Mouse (Mus musculus): ENCODE data around the gene Rph3al. TPM values are rescaled to one million over a fixed set of nuclear protein-coding genes. Genes with fewer than 3 reads are reported as not detected.
A peak's percentile ranks its signal among the peaks of the same experiment; 100 is the strongest.

Rph3al gene
- total RNA-seq, 2 experiments from 2014 or later = 26.2 to 26.7 TPM

DNA sequence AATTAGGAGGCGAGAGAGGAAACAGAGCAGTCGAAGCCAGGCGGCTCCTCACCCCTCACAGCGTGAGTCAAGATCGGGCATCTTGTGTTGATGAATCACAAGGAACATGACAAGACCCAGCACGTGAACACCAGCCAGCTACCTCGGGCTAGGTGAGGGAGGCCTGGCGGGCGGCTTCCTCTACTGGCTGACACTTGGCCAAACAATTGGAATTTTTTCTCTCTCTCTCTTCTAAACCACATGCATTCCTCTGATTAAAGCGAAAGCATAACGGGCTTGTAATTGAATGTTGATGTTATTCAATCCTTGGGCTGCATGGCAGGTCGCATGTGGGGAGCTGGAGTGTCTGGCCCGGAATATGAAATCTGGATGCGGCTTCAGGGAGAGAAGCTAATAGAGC, 77.0 kb downstream of the Rph3al start:
- DNase-seq = no peak

DNA sequence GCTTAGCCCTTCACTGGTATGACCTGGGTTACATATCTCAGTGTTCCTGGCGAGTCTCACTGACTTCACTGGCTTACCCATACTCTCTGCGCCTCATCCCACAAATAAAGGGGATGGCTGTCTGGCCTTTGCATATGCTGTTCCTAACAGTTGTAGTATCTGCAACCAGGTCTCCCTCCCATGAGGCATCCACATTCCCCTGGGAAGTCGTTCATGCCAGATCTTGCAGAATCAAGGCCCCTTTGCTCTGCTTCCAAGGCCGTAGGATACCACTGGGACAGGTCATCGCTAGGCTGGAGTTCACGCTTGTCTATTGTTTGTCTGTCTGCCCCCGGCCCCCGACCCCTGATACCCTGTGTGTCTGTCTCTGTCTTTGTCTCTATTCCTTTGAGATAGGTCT, 78.8 kb downstream of the Rph3al start:
- DNase-seq = no peak

DNA sequence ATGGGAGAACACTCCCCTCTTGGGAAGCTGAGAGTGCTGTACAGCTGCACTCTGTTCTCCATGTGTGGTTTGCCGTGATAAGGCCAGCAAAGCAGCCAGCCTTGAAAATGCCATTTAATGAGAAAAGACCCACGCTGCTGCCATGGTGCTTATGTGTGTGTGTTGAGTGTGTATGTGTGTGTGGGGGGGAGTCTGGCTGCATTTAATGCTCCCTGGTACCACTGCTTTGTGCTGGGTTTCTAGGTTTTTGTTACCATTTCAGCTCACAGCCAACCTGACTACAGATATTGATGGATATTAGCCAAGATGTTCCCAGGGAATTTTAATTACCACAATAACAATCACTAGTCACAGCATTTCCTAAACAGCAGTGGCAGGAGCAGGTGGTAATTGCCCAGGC, 79.3 kb downstream of the Rph3al start:
- DNase-seq = no peak

DNA sequence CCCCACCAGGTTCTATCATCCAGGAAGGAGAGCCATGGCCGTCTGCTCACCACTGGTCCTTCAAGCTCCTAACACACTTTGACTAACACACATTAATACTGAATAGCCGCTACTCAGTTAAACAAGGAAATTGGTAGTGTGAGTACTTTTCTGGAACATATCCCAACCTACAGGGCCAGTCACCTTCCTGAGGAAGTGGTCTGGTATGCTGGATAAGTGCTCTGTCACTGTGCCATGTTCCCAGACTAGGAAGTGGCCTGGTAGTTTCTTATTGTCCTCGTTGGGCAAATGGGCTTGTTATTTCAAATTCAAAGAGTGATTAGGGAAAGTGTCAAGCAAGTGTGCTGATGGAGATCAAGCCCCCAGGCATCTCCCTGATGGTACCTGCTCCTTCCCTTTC, 80.4 kb downstream of the Rph3al start:
- DNase-seq = no peak

DNA sequence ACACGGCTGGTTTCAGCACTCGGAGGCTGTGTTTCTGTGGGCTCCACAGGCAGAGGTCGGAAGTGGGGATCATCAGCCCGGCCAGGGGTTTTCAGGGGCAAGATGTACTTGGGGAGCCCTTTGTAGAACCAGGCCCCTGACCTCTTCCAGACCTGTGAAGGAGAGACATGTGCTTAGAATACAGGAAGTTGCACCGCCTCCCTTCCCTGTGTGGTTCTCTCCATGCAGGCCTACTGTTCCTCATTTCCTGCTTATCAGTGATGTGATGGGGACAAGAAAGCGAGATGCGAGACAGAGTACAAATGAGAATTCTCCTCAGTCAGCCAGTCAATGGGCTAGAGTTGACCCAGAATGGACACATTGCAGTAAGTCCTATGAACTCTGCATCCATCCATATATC, 83.9 kb downstream of the Rph3al start:
- DNase-seq = no peak

DNA sequence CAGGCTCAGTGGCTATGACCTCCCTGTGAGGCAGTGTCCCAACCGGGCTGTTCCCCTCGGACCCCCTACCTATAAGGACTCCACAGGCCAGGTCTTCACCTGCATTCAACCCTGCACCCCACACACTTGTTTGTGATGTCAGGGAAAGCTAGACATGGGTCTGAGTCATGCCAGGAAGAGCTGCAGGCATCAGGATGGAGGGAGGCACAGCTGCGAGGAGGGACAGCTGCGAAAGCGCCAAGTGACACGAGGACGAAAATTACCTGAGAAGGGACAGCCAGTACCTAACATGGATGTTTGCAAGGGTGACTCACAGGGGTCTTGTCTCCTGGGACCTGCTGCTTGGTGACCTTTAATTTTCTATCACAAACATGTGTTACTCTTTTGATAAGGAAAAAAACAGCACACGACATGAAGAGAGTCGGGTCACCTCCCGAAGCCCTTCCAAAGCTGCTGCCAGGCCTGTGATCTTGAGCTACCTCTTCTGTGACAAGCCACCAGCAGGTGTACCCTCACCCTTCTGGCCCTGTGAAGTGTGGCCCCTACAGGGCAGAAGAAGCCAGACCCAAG, 85.1 kb downstream of the Rph3al start:
- DNase-seq = no peak

DNA sequence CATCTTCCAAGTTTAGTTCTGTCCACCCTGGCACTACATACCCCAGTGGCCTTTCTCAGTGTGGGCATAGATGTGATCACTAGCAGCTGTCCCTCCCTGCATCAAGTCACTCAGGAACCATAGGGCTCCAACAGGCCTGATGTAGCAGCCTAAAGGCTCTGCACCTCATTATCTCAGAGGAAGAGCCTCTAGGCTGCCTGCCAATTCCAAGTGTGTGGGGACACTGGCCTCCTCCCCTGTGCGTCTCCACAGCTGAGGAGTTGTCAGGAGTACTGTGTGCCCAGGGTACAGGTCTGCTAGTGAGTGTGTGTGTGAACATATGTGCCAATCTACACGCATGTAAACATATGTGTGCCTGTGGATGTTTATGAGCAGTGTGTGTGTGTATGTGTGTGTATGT, 85.7 kb downstream of the Rph3al start:
- peak; percentile 37 for DNase-seq

DNA sequence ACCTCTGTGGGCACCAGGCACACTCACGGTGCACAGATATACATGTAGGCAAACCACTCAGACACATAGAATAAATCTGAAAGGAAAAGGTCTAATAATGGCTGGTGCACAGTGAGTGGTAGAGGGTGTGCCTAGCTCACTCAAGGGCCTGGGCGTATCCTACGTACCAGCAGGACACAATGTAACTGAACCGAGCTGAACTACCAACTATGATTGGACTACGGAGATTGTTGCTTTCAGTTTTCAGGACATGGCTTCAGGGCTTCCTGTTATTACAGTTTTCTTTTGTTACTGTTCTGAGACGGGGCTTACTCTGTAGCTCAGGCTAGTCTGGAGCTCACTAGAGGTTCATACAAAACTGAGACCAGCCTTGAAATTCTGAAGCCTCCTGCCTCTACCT, 88.7 kb downstream of the Rph3al start:
- DNase-seq = no peak

DNA sequence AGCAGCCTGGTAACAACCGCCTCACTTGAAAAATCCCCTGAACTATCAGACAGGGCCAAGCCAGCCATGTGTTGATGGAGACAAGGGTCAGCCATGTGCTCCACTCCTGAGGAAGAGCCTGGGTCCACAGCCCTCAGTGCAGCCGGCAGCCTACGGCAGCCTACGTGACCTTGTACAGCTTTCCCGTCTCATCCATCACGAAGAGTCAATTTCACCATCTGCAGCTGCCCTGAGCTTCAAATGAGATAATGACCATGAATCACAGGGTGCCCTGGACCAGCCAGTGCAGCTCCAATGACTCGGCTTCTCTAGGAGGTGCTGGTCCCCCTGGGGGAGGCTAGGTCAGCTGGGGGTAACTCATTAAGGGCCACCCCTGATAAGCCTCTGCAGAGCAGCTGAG, 91.6 kb downstream of the Rph3al start:
- no peak for DNase-seq

DNA sequence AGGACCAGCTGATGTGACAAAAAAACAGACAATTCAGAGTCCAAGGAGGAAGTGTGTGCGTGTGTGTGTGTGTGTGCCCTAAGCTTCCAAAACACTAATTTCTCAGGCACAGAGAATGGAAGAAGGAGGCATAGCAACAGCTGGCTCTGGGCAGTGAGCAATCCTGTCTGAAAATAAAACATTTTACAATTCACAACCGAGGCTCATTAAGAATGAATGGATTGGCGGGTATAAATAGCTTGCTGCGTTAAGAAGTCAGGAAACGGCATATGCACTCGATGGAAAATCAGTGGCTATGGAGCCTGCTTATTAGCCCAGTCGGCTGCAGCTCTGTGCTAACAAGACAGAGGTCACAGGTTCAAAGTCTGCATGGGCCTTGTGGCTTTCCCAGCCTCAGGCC, 92.6 kb downstream of the Rph3al start:
- no peak for DNase-seq

DNA sequence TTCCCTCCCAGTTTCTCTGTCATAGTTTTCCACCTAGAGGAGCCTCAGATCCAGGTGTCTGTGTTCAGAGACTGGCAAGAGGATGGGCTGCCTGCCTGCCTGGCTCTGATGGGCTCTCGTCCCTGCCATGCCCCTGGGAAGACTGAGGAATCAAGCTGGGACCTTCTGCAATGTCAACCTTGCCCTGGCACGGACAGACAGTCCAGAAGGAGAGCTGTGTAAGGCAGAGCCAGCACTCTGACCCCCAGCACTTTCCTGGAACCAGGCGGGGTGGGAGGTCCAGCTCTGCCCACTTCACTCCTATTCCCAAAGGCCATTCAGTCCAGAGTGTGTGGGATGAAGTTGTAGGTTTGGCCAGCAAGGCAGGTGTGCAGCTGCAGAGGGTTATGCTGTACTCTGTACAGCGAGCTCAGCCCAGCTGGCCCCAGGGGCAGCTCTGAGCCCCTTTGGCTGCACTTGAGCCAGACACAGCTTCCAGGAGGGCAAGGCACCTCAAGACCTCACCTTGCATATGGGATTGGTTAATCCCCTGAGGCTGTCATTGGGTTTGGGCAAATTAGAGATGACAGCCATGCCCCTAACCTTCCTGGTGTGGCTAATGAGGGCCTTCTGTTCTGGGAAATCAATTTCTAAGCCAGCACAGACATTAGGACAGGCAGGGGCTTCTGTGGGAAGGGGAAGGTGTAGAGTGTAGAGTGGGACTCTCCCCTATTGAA, 95.2 kb downstream of the Rph3al start:
- DNase-seq = no peak

DNA sequence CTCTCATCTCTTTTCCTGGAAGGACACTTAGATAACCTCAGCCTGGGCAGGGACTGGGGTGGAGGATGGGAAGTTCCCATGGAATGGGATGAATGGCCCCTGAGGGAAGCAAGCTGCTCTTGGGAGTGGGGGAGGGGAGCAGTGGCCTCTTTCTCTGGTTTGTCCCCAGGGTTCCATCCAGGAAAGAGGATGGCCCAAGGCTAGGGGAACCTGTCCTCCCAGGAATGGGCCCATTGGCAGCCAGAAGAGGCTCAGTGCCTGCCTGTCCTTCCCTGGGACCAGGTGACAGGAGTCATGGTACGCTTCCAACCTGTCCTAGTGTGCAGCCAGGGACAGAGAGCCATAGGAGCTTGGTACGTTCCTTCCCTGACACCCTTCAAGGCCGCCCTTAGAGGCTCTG, 96.7 kb downstream of the Rph3al start:
- DNase-seq = no peak

DNA sequence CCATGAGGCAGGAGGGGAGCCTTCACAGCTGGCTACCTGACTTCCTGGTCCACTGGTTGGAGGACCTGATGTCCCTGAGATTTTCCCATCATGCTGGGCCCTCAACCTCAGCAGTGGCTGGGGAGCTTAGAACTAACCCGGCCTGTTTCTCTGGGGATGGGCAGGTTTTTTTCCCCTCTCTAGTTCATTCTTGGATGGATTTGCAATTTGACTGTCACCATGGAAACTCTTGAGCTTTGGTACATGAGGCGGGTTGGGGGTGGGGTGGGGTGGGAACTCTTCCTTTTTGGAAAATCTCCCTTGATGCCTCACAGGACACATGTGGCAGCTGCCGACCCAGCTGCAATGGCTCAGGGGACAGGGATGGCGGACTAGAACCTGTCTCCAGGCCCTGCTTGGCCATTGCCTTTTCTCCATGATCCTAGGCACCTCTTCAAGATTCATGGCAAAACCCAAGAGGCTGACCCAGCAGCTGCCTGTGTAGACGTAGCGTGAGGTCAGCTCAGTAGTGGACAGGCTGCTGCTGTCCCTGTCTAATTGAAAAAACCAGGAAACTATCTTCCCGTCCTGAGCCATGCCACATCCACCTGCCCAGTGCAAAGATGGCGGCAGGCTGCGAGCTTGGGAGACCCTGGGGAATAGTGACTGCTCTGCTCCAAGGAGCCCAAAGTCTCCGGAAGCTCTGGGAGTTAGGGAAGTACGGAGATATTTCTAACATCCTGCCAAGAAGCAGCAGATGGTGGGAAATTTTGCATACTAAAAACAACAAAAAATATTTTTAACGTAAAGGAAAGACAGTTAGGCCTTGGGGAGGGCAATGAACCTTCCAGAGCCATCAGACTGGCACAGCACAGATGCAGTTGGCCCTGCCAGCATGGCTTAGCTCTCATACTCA, 98.4 kb downstream of the Rph3al start:
- no peak for DNase-seq

DNA sequence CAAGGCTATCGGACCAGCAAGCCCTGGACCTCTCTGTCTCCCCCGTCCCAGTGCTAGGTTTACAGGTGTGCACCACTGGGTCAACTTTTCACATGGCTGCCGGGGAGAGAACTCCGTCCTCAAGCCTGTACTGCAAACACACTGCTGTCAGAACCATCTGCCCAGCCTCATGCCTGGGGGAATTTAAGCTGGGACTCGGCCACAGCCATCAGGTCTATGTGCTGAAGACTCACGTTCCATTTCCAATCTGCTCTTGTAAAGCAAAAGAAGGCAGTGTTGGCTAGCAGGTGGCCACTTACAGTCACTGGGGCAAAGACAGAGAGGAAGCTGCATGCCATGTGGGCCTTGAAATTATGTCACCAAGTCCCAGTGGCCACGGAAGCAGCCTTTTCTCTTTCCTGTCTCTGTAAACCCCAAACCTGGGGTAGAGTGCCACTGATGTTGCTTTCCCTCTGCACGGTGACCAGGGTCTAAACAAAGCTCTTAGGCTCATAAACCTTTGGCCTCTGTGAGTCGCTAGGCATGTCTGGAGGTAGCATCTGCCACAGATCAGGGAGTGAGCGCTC, 99.3 kb downstream of the Rph3al start:
- DNase-seq = no peak

DNA sequence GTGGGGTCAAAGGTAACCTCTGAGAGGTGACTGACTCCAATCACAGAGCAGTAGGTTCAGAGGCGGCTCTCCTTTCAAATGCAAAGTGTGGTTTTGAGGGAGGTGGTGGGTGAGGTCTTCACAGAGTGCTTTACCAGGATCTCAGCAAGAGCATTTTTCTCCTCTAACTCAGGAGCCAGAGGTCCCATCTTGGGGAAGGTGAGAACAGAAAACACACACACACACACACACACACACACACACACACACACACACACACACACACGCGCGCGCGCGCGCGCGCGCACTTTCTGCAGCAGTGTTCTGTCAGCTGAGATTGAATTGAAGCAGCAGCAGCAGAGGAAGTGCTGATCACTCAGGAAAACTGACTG, 102.0 kb downstream of the Rph3al start:
- no peak for DNase-seq

DNA sequence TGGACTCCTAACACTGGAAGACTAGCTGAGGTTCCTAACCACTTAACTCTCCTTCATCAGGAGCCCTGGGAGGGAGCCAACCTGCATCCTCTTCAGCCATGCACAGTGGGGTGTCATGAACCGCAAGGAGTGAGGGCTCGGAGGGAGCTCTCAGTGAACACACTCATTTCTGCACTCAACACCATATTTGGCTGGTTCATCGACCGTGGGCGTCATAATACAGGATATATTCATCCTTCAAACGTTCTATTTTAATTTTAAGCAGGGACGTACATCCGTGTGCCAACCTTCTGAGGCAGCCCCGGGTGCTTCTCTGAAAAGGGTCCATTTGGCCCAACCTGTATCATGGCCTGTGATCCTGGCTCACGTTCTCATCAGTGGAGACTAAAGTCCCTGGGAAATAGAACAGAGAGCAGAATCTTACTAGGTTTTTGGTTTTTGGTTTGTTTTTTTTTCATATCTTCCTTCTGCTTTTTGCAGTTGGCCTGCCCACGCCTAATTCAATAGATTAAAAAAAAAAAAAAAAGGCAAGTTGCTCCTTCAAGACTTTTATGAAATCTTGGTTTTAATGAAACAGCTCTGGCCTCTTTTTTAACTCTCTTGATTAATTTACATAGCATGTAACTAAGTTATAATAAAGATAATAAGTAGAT, 102.5 kb downstream of the Rph3al start:
- no peak for DNase-seq

DNA sequence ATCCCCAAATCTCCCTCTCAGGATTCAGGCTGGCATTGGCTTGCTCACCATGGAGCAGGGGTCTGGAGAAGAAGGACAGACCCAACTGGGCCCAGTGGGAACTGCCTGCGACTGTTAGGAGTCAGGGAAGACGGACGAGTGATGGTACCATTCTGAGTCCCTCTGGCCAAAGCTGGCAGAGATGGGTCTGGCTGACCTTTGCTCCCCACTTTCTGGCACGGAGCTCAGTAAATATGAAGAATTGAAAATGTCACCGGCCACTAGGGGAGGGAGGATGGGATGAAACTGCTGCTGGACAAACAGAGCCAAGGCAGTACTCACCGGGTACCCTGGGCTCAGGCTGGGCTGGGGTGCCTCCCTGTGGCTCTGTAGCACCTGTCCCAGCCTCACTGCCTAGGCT, 105.1 kb downstream of the Rph3al start:
- DNase-seq = no peak

DNA sequence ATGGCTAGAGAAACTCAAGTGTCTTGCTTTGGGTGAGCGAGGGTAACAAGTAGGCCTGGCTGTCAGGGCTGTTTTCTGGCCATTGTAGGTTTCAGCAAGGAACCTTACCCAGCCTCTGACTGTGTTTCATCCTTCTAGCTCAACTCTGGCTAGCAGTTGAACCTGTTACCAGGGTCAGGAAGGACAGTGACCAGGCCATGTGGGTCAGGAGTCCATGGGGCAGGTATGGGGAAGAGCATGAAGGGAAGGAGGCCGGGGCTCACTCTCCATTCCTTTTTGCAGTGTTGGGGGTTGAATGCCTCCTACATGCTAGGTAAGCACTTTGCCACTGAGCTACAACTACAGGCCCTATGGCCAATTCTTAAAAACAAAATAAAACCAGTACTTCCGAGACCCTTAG, 107.8 kb downstream of the Rph3al start:
- no peak for DNase-seq

DNA sequence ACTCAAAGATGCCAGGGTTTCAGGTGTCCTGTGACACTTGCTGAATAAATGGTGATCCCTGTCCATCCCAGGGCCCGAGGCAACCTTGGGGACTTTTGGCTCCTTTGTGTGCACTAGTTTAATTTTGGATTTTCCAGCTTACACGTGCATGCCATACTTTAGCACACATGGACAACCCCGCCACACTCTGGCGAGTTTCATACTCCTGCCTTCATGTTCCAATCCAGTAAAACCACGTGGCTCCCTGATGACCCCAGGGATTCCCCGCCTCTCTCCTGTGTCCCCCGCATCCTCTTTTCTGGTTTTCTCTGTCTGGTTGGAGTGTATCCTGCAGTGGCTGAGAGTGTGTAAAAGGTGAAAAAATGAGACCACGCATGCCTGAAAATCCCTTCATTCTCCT, 110.8 kb downstream of the Rph3al start:
- no peak for DNase-seq

DNA sequence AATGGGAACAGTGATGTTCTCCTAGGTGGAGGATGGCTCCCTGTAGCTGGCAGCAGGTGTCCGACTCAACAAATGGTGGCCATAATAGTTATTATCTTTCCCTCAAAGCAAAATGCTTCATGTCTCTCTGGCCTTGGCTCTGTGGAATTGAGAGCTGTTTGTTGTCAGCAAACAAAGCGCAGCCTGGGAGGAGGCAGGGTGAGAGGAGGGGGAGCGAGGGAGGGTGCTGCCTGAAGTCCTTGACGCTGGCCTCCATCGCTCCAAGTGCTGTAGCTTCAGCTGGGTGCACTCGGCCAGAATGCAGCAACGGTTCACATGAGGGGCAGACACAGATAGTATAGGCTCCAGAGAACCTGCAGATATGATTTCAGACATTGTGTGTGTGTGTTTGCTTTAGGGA, 114.7 kb downstream of the Rph3al start:
- DNase-seq = no peak

DNA sequence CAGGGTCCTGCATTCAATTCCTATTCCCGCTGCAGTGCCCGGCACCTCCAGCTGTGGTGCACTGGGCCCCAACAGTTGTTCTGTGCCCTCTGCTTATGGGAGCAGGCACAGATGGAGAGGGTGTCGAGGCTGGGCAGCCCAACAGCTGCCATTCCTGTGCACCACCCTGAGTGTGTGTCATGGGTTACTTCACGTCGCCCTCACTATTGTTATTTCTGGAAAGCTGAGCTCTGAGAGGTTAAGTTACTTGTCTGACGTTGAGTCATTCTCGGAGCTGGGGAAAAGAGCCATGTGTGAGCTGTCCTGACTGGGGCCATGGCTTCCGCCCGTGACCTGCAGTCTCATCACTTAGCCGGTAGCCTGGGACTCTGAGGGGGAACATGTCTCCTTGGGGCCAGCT, 125.1 kb downstream of the Rph3al start:
- peak; percentile 27 for DNase-seq

DNA sequence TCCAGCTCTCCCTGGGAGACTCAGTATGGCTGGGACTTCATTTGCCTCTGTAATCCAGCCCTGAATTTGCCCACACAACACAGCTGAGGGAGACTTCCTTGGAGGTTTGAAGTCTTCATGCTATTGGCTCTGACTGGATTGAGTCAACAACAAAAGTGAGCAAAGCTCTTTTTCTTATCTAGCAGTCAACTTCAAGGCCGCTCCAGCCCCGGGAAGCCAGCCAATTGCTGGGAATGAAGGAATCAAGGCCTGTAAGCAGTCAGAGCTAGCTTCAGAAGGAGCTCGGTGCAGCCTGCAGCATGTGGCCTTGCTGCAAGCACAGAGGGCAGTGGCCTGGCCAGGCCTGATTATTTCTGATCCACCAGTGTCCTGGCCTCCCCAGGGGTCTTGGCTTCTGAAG, 126.3 kb downstream of the Rph3al start:
- peak; percentile 93 for DNase-seq

DNA sequence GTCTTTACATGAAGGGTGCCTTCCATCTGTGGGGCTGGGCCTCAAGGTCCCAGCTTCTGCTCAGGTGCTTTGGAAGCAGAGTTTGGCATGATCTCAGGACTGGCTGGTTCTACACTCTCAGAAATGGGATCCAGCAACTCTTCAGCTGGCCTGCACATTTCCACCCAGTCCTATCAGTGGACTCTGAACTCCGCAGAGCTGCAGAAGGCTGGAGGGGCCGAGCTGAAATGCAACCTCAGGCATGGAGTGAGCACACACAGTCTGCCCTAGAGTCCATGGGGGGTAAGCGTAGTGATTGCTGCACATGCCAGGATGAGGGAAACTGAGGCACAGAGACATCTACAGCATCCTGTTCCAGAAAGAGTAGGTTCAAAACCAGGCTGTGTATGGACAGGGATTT, 127.7 kb downstream of the Rph3al start:
- no peak for DNase-seq
